Mouse (Mus musculus): Measurements from ENCODE around the gene Zfp827. TPM values are rescaled to one million over a fixed set of nuclear protein-coding genes. Genes with fewer than 3 reads are reported as not detected.

The Zfp827 gene
- total RNA-seq, 2 experiments from 2014 or later, result 18.4 to 20.2 TPM

GRCm38 (mm10) chr8:79201446-79202147, 173.4 kb downstream of the Zfp827 start:
- DNase-seq, result no peak
- intact Hi-C loops (cut with DNase I), result no loop called here

DNA sequence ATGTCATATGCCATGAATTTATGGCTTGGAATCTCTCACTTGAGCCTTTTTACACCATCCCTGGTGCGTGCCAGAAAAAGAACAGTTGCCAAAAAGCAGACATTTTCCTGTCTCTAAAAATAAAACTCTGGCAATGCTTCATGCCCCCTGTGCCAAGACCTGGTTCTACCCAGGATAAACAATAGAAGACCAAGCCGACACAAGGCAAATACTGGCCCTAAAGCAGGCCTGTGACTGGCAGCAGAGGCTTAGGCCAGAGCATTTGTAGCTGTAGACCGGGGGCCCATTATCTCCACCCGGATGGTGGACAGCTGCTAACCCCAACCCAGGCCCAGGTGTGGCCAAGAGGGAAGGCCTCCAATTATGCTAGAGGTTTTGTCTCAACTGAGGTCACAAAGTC, 178.7 kb downstream of the Zfp827 start:
- DNase-seq, result peak; percentile 26 to 68
- intact Hi-C loops (cut with DNase I), result loop anchor here (5.0 kb wide), 1 partner anchor 65 kb away; no protein-coding TSS in a partner anchor

DNA sequence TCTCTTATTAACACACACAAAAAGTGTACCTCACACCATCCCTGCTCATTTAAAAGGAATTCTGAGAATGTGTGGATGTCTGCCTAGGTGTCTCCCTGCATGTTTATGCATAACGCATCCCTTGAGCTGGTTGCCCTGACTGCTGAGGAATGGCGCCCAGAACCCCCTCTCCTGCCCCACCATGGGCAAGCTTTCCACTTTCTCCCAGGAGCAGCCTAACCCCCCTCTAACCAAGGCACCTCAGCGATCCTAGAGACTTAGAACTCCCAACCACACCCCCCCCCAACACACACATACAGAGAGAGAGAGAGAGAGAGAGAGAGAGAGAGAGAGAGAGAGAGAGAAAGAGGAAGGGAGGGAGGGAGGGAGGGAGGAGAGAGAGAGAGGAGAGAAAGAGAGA, 179.9 kb downstream of the Zfp827 start:
- DNase-seq, result no peak
- intact Hi-C loops (cut with DNase I), result loop anchor here (5.0 kb wide), 1 partner anchor 64 kb away; no protein-coding TSS in a partner anchor

DNA sequence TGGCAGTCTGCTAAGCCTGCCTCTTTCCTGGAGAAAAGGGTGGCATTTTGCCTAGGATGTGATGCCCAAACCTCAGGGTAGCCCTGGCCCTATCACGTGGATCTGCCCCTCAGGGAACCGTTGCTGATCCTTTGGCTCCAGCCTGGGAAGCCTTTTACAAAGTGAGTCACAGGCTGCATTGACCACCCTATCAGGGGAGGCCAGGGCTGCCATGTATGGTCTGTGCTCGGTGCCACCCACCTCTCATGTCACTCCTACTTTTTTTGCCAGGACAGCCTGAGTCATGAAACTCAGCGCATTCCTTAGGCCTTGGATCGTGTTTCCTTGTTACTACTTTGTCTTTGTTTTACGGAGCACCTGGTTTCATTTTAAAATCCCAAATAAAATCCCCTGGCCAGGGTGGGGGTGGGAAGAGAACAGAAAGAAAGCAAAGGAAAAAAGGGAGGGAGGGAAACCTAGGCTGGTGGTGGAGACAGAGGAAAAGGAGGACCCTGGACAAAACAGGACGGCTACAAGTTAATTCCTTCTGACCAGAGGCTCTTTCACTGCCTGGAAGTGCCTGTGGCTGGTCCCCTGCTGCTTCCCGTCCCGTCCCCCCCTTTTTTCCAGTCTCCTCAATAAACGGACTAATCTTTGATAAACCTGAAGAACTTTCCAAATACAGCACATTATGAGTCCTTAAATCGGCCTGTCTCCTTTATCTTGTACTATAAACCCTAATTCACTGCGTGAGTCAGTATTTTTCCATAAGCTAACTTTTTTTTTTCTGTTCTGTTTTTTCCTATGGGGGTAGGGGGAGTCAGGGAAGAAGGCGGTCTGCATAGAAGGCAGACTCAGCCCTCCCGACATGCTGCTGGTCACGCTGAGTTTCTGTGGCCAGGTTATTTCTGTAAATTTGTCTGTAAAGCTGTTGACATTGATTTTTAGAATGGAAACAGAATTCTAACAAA, 180.7 kb downstream of the Zfp827 start:
- intact Hi-C loops (cut with DNase I), result loop anchor here (5.0 kb wide), 1 partner anchor 63 kb away; no protein-coding TSS in a partner anchor
- DNase-seq, result peak in 1 of 2 experiments; percentile 40

DNA sequence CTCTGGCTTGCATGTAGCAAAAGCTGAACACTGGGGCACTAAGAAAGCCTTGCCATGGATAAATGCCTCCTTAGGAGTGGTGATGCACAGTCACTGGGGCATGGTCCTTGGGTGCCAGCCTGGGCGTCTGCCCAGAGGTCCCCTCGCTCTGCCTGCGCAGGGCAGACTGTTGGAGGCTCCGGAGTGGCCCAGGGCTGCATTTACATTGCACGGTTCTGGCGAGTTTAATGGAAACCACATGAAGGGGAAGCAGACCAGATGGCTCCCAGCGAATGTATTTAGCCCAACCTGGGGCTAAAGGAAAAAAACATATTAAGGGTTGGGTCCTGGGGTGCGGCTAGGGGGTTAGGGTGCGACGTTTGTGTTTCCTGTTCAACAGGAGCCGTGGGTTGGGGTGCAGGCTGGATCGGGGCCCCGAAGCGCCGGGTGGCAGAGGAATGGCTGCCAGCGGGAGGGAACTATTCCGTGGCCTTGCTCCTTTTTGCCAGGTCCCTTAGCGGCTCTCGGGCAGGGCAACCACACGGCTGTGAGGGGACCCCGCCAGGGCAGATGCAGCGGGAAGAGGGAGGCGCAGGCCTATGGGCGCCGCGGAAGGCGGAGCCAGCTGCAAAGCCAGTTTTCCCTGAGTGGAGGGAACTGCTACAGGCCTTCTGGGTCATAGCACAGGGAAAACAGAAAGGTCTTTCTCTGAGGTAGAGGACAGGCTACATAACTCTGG, 181.6 kb downstream of the Zfp827 start:
- DNase-seq, result peak; percentile 48 to 50
- intact Hi-C loops (cut with DNase I), result loop anchor here (5.0 kb wide), 2 partner anchors 63 to 83 kb away; partner anchors contain the start of gene Mmaa

DNA sequence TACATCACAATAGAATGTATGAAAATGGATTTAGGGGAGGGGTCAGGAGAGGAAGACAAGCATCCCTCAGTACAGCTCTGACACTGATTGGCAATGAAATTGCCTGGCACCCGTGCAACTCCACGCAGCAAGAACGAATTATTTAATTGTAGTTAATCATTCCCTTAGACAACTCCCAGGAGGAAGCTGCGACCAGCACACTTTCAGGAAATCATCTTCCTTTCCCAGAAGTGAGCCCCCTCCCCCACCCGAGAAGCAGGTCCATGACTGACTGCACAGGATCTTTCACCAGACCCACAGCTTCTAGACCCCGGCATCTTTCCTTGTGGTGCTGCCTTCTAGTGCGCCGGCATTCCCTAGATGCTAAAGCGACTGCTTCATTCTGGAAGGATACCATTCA, 183.4 kb downstream of the Zfp827 start:
- no peak for DNase-seq
- intact Hi-C loops (cut with DNase I), result loop anchor here (5.0 kb wide), 1 partner anchor 81 kb away; the partner anchor contains the start of gene Mmaa

GRCm38 (mm10) chr8:79222106-79222751, 194.0 kb downstream of the Zfp827 start:
- intact Hi-C loops (cut with DNase I), result no loop called here
- DNase-seq, result peak in 1 of 2 experiments; percentile 14

DNA sequence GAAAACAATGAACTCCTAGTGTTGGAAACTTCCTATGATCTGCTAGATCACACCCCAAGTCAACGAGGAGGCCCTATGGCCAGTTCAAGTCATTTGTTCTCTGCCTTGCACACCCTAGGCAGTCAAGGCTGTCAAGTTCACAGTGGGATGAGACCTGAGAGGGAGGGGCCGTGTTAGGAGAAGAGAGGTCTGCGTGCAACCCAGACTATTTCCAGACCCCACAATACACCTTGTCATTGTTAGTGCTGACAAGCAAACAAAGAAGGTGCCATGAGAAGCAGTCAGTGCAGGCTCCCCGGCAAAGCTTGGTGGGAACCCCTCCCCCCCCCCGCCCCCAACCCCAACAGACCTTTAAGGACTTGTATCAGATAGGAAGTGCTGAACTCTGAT, 194.5 kb downstream of the Zfp827 start:
- intact Hi-C loops (cut with DNase I), result no loop called here
- DNase-seq, result no peak

DNA sequence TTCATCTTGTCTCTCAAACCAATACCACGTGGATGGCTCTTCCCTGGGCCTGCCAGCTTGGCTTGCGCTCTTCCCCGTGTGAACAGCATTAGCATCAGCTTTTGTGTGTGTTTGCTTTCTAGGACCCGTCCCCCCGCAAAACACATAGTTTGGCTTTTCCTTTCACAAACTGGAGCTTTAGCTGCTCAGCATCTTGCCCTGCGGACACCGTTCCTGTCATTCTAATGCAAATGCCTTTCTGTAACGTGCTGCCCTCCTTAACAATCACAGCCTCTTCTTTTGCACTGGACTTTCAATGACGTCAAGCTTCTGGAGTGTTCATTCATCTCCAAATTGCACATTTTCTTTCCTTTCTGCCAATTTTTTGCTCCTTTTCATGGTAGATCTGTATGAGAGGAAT, 196.1 kb downstream of the Zfp827 start:
- intact Hi-C loops (cut with DNase I), result no loop called here

GRCm38 (mm10) chr8:79225586-79225985, 197.3 kb downstream of the Zfp827 start:
- no peak for DNase-seq
- intact Hi-C loops (cut with DNase I), result no loop called here

More for the DNA sequence above, 196.1 kb downstream of the Zfp827 start:
- DNase-seq, result no peak

- no peak for DNase-seq
- intact Hi-C loops (cut with DNase I), result no loop called here
Observed at GRCm38 (mm10) chr8:79226046-79226445, 197.8 kb downstream of the Zfp827 start.

- DNase-seq, result no peak
- intact Hi-C loops (cut with DNase I), result no loop called here
Observed at GRCm38 (mm10) chr8:79227194-79227593, 199.0 kb downstream of the Zfp827 start.

DNA sequence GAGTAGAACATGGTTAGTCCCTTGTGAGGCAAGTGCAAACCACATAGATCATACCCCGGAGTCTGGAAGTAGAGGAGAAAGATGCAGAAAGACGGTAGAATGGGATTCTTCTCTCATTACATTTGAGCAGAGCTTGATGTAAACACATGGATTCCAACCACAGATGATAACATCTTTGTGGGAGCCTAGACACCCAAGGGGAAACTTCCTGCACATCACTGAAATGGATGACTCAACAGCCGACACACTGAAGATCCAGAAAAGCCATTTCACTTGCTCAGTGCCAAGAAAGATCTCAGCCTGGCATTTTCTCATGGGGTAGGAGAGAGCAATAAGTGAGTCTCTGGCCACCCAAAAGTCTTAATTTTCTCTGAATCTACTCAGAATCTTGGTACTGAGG, 199.7 kb downstream of the Zfp827 start:
- DNase-seq, result no peak
- intact Hi-C loops (cut with DNase I), result no loop called here

GRCm38 (mm10) chr8:79229266-79229888, 201.1 kb downstream of the Zfp827 start:
- no peak for DNase-seq
- intact Hi-C loops (cut with DNase I), result no loop called here

DNA sequence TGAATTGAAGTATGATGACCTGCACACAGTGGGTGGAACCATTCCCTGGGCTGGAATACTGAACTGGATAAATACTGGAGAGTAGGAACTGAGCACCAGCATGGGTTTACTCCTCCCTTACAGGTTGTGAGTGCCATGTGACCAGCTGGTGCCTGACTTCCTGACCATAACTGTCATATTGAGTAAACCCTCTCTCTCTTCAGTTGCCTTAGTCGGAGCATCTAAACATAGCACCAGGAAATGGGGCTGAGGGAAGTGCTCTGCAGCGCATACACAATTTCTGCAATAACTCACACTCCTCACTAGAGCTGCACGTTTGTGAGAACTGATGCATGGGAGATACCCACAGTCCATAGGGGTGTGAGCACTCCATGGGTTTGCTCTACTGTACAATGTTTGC, 211.1 kb downstream of the Zfp827 start:
- intact Hi-C loops (cut with DNase I), result no loop called here
- no peak for DNase-seq

GRCm38 (mm10) chr8:79239996-79240395, 211.8 kb downstream of the Zfp827 start:
- intact Hi-C loops (cut with DNase I), result no loop called here

More at GRCm38 (mm10) chr8:79239996-79240395, 211.8 kb downstream of the Zfp827 start:
- DNase-seq, result no peak
